Mouse (Mus musculus) urinary bladder, postnatal 0 days (tissue): ENCODE results near the gene Gm21103. TPM values are rescaled to one million over a fixed set of nuclear protein-coding genes. Genes with fewer than 3 reads are reported as not detected.

Experiments
- polyA plus RNA-seq: library from polyadenylated mRNA; unstranded; fragments of >200 nt; fragmentation: Nextera tagmentation; extraction: Ambion mirVana; gene quantifications from 2 replicates; pipeline ENCODE4 v1.2.1, GENCODE M21; 2015

Gene Gm21103
- polyA plus RNA-seq = not detected in 2 replicates

GRCm38 (mm10) chr14:6304743-6305142 lies at the start of gene Gm21103:
Gene Gm21103 (minus strand): TSS chr14:6304843.

GRCm38 (mm10) chr14:6343578-6343977 lies 38.9 kb upstream of the Gm21103 start, which contains the start of gene Gm3618:
Gene Gm3618 (minus strand): TSS chr14:6343678.

GRCm38 (mm10) chr14:6286931-6287715 lies 17.5 kb downstream of the Gm21103 start, which contains the start of gene Gm3411:
Gene Gm3411 (minus strand): TSS chr14:6287250.

Other genes with a start within 250 kb of the Gm21103 start
- not detected in 2 replicates for gene Gm6337, start 246.6 kb downstream of the Gm21103 start, polyA plus RNA-seq
- 4.1 and 5.8 TPM in 2 replicates for gene Gm8206, start 210.9 kb downstream of the Gm21103 start, polyA plus RNA-seq
- 2.4 and 3.4 TPM in 2 replicates for gene Gm3468, start 196.2 kb downstream of the Gm21103 start, polyA plus RNA-seq
- not detected in 2 replicates for gene Gm3476, start 179.0 kb downstream of the Gm21103 start, polyA plus RNA-seq
- not detected in 2 replicates for gene Gm21560, start 85.6 kb downstream of the Gm21103 start, polyA plus RNA-seq
- gene Gm3411, start 17.6 kb downstream of the Gm21103 start, polyA plus RNA-seq = 1.4 and 1.5 TPM in 2 replicates
- not detected in 2 replicates for gene Gm3618, start 38.8 kb upstream of the Gm21103 start, polyA plus RNA-seq
- not detected in 2 replicates for gene Gm16440, start 85.5 kb upstream of the Gm21103 start, polyA plus RNA-seq
- 0.79 and 1.1 TPM in 2 replicates for gene Gm3591, start 107.6 kb upstream of the Gm21103 start, polyA plus RNA-seq
- not detected in 2 replicates for gene Gm3594, start 139.8 kb upstream of the Gm21103 start, polyA plus RNA-seq
- not detected in 2 replicates for gene Gm8356, start 232.4 kb upstream of the Gm21103 start, polyA plus RNA-seq